Mouse (Mus musculus) layer of hippocampus, adult 18-20 months (tissue): ENCODE measurements around the gene Reps2. TPM values are rescaled to one million over a fixed set of nuclear protein-coding genes. Genes with fewer than 3 reads are reported as not detected.

Experiments
- total RNA-seq, 2 experiments: library from RNA; stranded (reverse); gene quantifications; 2 replicates each; pipeline ENCODE4 v1.2.3; 2021

Reps2 gene
- total RNA-seq, 2 experiments from 2014 or later = 146 to 153 TPM

Other genes starting within 250 kb of the Reps2 start
- gene Rbbp7, start 116.8 kb upstream of the Reps2 start, total RNA-seq = 100 to 1,000 TPM; 155 to 163 TPM
- 10 to 100 TPM; 20.6 to 21.2 TPM for gene Txlng, start 185.8 kb upstream of the Reps2 start, total RNA-seq
- gene Syap1, start 244.8 kb upstream of the Reps2 start, total RNA-seq = 10 to 100 TPM; 29.3 to 32.7 TPM